Mouse (Mus musculus) liver (tissue): ENCODE results near the gene Vstm2b.

Experiments used
- DNase-seq: peaks from one replicate; pipeline ENCODE4 v3.0.0-alpha.2; 2020; ENCODE audit warnings: mixed read lengths

Gene Vstm2b

DNA sequence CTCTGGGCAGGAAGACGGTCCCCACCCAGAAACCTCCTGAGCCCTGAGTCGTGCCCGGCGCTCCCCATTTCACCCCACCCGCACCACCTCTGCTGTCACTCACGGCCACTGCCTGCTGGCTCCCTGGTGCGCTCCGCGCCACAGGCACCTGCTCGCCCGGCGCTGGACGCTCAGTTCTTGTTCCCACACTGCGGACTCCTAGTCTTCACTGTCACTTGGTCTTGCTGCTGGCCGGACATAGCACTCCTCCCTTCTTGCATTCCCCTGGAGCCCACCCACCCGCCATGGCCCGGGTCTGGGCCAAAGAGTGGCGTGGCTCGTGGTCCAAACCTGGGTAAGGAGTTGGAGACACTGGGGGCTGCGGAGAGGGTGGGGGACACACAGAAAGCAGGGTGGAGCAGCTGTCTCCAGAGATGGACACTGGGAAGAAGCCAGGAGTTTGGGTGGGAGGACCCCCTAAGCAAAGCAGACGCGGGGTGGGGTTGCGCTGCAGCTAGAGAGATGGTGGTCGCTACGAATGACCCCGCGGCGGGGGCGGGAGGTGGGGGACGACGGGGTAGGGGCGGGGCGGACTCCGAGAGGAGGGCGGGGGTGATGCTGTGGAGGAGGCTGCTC is at the start of gene Vstm2b:
Gene Vstm2b, plus strand, starts transcription at position 233 of the 615 bp plus-strand sequence.
- peak; percentile 3 for DNase-seq

DNA sequence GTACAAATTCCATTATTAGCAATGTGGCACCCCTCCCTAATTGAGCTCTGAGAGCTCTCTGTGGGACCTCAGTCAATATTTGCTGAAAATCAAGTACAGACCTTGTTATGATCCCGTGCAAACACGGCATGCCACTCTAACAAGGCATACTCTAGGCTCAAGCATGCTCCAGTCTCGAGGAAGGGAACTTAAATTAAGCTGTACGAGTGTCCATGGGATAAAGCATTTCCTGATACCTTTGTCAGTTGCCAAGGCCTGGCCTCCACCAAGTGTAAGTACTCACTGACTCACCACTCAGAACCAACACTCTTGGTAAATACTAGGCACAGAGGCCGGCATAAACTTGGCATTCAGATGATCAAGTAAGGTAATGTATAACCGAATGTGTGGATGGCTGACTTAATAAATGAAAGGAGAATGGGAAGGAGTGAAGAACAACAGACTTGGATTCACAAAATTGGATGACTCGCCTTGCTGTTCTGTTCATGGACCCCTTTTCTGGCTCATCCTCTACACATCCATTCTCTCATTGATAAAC is 42.0 kb upstream of the Vstm2b start:
- DNase-seq: no peak

DNA sequence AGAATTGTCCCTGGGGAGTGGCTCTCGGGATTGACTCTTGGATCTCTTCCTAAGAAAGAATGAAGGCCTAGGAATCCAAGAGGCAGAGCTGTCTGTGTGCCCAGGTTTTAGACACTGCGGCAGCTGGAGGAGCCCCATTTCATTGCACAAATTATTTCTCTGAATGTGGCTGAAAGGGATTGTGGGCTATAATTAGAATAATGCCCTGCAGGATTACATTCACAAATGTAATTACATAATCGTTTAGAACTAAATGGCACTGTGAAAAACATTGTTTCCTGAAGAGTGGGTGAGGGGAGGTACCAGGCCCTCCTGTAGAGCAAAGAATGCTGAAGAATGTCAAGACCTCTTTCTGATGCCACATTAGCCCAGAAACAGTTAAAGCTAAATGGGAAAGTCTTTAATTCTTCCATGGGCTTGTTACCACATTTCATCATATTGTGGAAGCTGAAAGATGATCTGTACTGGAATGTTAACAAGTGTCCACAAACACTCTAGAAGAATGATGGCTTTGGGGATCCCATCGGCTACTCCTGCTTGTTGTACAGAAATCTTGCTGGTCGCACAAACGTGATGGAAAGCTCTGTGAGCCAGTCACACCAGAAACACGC is 24.6 kb upstream of the Vstm2b start:
- DNase-seq: no peak

DNA sequence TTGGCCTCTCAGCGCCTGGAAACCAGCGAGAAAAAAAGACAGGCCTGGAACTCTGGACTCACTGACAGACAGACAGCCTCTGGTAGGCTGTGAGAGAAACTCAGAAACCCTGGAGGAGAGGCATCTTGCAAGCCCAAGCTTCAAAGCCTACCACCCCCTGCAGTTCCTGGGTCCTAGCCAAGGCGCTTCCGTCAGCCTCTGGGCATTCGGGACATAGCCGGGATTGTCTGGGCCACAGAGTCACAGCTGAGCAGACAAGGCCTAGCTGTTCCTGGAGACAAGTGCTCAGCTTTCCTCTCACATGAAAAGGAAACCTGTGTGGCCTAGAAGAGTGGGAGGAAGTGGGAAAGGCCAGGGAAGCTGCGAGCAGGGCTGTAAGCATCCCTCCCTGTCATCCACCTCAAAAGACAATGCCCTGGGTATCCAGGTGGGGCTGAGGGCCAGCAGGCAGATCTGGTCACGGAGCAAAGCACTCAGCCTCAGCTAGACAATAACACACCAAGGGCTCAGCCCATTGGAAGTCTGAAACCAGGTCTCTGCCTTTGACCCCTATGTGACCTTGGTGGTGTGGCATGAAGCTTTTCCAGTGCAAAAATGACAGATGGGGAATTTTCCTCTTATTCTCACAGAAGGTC is 13.2 kb upstream of the Vstm2b start:
- DNase-seq: no peak

DNA sequence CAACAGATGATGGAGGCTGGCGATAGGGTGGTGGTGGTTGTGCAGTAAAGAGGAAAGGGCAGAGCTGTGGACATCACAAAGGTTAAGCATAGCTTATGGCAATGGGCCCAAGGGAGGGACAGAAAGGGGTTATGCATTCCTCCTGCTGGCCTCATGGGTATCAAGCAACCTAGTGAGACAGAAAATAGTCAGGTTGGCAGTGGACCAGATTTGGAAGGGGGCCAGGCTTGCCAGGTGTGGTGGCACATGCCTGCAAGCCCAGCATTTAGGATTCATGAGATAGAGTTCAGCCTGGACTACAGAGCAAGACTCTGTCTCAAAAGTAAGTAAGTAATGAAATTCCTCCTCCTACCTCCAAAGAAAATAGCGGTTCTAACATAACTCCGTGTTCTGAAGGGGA is 9.8 kb upstream of the Vstm2b start:
- no peak for DNase-seq

DNA sequence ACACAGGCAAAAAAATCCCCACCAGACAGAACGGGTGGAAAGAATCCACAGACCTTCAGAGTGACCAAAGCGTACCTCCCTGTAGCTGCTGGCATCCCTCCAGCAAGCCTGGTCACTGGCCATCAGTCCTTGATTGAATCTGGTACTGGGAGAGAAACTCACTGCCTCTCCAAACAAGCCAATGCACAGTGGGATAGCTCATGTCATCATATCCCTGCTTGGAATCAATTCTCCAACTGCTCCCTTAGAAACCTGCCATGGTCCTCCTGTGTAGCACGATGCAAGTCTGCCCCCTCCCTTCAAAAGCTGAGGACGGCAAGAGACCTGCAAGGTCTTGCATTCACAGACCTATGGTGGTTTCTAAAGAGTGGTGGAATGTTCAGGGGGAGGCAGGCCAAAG is 1.2 kb upstream of the Vstm2b start:
- DNase-seq: no peak

DNA sequence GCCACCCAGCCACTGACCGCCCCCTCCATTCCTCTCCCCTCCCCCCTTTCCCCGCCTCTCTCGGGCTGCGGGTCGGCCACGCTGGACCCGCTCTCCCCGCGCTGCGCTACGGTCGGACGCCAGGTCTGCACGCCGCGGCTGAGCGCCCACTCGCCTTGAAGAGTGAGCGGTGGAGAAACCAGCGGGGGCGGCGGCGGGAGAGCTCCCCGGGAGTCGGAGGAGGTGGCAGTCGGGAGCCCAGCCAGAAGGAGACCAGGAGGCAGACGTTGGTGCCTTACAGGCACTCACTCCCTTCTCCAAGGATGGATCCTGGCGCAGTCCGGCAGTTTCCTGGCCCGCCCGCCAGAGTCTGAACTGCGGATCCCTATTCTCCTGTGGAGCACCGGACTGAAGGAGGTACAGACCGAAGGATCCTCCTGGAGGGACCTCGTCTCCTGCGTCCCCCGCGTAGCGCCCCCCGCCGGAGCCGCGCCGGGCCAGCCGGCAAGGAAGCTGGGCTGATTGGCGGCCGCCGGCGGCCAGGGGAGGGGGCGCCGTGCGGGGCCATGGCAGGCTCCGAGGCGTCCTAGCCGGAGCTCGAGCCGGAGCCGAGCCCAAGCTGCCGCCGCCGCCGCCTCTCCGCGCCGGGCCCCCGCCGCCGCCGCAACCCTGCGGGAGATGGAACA is 715 bp downstream of the Vstm2b start:
- peak; percentile 3 for DNase-seq

DNA sequence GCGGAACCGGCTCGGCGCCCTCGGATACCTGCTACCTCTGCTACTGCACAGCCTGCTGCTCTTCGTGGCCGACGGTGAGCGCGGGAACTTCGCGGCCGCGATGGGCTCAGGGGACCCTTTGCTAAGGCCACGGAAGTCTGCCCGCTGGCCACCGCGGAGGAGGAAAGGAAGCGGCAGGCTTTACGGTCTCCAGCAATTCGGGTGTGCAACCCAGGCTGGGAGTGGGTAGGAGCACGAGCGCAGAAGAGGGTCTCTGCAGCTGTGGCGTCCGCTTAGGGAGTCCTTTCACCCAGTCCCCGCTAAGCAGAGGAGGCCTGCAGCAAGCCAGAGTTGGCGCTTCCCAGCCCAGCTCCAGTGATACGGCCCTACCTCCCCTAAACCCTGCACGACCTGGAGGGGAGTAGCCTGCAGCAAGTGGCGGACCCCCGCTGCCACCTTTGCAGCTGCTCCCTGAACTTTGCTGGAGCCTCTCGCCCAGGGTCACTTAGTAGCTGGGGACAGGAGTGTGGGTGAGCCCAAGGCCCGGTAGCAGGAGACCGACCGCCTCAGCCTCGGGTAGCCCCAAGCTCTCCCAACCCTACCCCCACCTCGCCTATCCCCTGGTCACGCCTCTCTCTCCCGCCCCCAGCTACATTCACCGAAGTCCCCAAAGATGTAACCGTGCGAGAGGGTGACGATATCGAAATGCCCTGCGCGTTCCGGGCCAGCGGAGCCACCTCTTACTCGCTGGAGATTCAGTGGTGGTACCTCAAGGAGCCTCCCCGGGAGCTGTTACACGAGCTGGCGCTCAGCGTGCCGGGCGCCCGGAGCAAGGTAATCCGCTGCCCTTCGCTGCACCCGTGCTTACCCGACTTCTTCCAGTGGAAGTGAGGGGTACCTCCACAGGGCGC is 1.5 kb downstream of the Vstm2b start:
- peak; percentile 2 for DNase-seq

DNA sequence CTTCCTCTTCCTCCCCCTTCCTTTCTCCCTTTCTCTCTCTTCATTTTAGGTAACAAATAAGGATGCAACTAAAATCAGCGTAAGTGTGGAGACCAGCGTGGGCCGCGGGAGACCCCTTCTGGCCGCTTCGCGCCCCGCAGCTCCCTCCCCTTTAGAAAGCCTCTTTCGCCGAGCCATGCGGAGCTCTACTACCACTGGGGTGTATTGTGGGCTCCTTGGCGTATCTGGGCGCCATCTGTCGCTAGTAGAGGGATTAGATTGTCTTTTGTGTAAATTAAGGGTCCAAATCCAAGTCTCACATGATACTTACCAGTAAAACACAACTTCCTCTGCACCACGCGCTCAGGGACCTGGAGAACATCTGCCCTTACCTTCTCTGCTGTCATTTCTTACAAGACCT is 3.1 kb downstream of the Vstm2b start:
- peak; percentile 48 for DNase-seq

DNA sequence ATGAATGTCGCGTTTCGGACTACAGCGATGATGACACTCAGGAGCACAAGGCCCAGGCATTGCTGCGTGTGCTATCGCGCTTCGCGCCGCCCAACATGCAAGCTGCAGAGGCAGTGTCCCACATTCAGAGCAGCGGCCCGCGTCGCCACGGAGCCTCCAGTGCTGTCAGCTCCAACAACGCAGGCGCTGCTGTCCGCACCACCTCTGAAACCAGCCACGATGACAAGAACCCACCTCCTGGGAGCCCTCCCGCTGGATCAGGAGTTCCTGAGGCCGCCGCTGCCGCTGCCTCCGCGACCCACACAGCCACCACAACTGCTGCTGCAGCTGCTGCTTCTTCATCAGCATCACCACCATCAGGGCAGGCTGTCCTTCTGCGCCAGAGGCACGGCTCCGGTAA is 4.4 kb downstream of the Vstm2b start:
- DNase-seq: peak; percentile 4

DNA sequence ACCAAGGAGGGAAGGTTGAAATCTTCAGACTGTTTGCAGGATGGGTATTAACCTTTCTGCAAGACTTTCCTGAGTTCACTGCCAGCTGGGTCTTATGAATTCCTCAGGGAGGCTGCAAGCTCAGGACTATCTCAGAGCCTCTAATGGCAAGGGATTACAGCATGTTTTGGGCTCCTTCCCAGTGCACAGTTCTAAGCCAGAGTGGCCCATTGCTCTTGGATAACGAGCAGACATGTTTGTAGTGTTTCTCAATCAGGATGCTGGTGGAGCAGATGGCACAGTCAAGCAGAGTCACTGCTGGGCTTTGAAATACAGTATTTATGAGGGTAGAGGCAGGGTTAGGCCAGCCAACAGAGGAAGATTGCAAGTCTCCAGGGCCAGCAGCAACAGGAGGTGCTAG is 8.4 kb downstream of the Vstm2b start:
- DNase-seq: no peak

DNA sequence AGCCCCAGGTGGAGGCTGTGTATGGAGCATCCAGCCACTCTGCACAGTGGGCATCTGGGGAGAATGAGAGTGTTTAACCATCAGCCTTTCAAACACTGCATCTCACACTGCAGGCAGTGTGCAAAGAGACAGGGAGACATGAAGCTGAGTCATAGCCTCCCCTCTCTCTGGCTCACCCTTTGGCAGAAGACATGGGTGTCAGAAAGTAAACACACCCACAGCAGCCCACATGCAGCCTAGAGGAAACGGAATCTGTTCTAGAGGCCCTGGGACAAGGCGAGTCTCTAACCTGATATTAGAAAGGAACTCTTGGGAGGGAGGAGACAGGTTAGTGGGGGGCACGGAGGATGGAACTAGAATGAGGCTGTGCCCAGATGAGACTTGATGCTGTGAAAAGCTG is 18.6 kb downstream of the Vstm2b start:
- DNase-seq: no peak

DNA sequence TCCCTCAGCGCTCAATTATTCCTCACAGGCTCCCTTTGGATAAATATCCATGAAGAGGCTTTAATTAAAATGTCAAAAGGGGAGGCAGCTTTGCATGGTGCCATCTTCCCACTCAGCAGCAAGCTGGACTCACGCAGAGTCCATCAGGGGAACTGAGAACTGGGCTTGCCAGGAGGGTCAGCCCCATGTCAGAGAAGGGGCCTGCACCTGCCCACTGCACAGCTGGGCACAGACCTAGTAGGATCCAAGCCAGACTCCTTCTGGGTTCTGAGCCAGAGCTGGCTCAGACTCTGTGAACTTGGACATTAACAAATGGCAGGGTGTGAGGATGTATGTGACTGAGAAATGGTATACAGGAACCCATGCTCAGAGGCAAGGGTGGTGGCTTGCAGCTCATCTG is 22.0 kb downstream of the Vstm2b start:
- no peak for DNase-seq

DNA sequence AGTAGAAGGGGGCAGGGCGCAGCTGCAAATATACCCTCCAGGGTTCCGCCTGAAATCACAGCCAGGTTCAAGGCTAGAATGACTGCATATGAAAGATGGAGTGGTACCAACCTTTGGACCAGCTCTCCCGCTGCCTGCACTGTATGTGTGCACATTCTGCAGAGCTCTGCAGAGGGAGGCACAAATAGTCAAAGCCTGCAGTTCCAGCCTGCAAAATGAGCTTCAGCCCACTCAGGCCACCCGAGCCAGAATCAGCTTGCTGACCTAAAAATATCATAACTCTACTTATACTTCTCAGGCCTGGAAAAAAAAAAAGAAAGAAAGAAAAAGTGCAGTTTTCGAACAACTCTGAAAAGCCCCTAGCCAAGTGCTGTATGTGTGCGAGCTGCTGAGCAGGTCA is 23.2 kb downstream of the Vstm2b start:
- DNase-seq: no peak

DNA sequence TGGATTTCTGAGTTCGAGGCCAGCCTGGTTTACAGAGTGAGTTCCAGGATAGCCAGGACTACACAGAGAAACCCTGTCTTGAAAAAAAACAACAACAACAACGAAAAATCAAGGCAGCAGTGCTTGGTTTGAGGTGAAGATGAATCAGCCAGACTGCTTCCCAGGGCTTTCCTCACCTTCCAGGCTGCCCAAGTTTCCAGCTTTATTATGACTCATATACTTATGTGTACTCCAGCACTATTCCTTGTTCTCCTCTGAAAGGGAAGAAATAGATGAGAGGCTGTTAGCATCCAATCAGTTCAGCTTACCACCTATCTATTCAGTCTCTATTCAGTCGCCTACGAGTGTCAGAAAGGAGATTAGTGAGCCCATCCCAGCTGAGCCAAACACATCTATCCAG is 24.7 kb downstream of the Vstm2b start:
- DNase-seq: no peak

DNA sequence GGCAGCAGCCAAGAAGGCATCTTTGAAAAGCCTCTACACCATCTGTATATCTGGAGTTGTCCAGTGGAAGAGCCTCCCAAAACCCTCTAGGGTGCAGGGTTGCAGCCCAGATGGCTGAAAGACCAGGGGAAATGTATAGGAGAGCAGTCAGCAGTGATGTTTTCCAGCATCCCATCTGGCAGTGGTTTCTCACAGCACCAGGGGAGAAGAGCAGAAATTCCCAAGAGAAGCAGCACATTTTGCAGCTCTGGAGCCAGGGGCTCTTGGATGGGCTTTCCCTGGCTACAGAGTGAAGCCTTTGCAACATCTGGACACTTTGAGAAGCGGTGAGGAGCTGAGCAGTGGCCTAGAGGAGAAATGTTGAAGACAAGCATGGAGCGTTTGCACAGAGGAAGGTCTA is 30.3 kb downstream of the Vstm2b start:
- DNase-seq: no peak

DNA sequence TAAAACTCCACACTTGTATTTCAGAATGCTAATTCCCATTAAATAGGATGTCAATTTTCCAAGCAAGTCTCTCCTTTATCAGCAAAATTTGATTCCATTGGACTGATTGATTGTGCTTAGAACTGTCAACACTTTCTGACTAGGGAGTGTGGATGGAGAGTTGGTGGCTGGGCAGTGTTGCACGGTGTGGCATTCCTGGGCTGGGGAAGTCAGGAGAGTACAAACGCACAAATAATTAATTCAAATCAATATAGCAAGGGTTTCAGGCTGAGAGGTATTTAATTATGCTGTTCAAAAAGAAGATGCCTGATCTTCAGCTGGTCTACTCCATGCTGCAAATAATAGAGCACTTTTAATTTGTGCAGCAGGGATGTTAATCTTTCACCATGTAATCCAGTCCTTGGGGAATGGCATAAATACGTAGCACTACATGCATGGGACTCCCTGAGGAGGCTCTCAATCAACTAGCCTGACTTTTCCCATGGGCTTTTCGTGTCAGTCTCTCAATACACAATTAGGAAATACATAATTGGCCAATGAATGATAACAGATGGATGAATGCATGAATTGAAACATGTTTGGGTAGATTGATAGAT is 38.6 kb downstream of the Vstm2b start:
- no peak for DNase-seq

DNA sequence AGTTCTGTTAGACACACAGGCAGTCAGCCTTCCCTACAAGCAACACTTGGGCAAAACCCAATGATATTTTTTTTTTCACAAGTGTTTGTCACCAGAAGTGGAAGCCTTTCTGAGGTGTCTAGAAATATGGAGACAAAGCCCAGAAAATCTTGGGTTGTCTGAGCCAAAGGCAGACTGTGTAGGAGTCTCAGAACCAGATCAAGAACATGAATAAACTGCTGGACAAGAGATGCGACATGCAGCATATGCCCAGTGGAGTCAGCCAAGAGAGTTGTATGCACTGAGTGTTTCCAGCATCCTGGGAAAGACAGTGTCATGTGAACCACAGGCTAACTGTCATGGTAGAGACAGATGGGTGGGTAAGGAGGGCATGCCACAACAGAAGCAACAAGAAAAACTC is 41.2 kb downstream of the Vstm2b start:
- no peak for DNase-seq

DNA sequence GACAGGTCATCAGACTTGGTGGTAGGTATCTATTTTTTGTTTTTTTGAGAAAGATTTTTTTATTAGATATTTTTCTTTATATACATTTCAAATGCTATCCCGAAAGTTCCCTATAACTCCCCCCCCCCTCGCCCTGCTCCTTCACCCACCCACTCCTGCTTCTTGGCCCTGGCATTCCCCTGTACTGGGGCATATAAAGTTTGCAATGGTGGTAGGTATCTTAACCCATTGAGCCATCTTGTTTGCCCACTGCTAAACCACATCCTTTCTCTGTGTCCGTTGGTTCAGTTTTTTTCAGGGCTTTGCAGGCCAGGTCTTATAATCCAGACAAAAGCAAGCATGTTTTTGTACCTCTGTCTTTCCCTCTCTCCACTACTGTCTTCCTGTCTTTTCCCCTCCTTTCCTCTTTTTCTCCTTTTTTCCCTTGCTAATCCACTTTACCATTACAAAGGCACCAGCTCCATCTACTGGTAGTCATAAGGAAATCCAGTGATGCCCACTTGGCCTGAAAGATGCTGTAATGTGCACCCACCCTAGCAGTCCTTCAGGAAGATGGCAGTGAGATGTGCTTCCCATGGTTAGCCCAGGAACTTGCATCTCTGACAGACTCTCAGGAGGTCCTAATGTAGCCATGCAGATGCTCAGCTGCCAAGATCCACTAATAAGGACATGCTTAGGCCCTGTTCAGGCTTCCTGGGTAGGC is 44.3 kb downstream of the Vstm2b start:
- DNase-seq: no peak
